Mouse (Mus musculus) adrenal gland, postnatal 4 days (tissue): ENCODE results near the gene Ank2. TPM values are rescaled to one million over a fixed set of nuclear protein-coding genes. Genes with fewer than 3 reads are reported as not detected.

Source experiments
- DNase-seq, 2 experiments: peaks; one replicate each; pipeline ENCODE4 v3.0.0; 2021 to 2022; ENCODE audit warnings: low spot score in 2 of 2, mixed read lengths in 2 of 2
- total RNA-seq, 2 experiments: library from RNA; stranded (reverse); gene quantifications; 2 replicates each; pipeline ENCODE4 v1.2.3; 2021

The Ank2 gene
- total RNA-seq, 2 experiments from 2014 or later: 91.4 to 93.0 TPM

- no peak for DNase-seq
Measured at GRCm38 (mm10) chr3:127246989-127247708, 252.0 kb downstream of the Ank2 start.

DNA sequence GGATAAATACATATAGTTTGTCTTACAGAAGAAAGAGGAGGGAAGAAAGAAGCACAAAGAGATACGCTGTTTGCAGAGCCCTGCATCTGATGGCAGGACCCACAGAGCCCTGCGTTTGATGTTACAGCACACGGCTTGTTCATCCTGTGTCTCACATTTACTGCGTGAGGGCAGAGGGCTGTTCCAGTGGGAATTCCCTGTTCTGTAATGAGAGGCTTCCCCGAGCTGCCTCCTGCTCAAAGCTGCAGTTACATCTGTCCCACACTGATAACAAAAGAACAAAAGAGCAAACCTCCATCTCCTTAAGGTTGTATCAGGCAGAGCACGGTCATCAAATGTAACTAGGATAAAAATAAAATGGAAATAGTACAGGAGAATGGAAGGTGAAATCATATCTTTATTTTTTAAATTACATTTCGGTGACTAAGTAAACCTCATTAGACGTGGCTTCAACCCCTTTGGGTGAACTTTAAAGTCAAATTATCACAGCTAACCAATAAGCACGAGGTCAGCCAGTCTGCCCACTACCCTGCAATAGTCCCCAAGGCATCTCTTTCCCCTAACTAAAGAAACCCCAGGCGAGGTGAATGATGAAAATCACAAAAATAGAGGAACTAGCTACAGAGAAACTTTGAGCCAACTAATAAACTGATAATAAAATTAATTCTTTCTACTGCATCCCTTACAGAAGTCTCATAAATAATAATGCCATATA, 255.1 kb downstream of the Ank2 start:
- no peak for DNase-seq

GRCm38 (mm10) chr3:127242234-127242810, 256.8 kb downstream of the Ank2 start:
- DNase-seq: no peak

DNA sequence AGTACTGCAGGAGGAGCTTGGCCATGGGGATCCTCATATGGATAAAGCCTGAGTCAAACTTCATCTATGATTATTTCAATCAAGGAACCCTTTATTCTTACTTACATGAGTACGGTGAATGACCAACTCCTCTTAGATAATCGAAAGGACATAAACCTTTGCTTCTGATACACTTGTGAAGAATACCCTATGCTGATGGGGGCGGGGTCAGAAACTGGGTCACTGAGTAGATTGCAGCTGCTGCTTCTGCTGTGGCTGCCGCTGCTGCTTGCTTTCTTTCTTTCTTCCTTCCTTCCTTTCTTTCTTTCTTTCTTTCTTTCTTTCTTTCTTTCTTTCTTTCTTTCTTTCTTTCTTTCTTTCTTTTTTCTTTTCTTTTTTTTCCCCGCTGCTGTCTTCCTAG, 263.9 kb downstream of the Ank2 start:
- no peak for DNase-seq

- DNase-seq: no peak
Measured at GRCm38 (mm10) chr3:127225799-127226730, 273.1 kb downstream of the Ank2 start.

GRCm38 (mm10) chr3:127225167-127225798, 273.9 kb downstream of the Ank2 start:
- no peak for DNase-seq

GRCm38 (mm10) chr3:127224315-127225166, 274.6 kb downstream of the Ank2 start:
- DNase-seq: no peak

GRCm38 (mm10) chr3:127222086-127222485, 277.1 kb downstream of the Ank2 start:
- DNase-seq: no peak

- no peak for DNase-seq
Measured at GRCm38 (mm10) chr3:127220859-127221258, 278.3 kb downstream of the Ank2 start.

DNA sequence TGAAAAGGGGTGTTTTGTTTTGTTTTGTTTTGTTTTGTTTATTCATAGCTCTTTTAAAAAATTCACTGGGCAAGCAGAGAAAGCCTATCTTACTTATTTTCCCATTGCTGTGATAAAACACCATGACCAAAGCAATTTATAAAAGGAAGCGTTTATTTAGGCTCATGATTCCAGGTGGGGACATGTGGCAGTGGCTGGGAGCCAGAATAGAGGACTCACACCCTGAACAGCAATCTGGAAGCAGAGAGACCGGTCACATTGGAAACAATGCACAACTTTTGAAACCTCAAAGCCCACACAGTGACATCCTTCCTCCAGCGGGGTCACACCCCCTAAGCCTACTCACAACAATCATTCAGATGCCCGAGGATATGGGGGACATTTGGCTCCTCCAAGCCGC, 285.6 kb downstream of the Ank2 start:
- DNase-seq: no peak

DNA sequence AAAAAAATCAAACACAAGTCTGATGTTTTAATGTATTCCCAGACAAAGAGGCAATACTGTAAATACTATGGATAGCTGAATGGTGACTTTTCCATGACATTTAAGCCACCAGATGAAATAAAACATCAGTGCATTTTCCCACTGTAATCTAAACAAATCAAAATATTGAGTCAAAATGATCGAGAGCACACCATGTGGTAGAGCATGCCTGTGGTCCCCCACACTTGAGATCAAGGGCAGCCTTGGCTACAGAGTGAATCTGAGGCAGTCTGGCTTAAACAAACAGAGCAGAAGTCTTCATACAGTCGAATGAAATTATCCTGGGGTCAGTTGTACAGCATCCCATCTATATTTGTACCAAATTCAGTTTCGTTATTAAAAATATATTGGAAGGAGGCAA, 288.0 kb downstream of the Ank2 start:
- no peak for DNase-seq

DNA sequence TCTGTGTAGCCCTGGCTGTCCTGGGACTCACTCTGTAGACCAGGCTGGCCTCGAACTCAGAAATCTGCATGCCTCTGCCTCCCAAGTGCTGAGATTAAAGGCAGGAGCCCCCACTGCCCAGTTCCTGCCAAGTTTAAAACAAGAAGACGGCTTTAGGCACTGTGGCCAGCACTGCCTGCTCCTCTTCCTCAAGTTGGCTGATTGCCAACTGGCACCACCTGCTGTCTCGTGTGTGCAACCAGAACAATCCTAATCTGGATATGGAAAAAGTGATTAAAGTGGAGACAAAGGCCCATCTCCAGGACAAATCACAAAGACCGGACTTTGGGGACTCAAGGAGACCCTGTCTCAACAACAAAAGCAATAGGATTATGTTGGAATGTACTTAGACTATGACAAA, 288.6 kb downstream of the Ank2 start:
- DNase-seq: no peak

- DNase-seq: no peak
Measured at GRCm38 (mm10) chr3:127208871-127209270, 290.3 kb downstream of the Ank2 start.

GRCm38 (mm10) chr3:127205883-127206434, 293.2 kb downstream of the Ank2 start:
- DNase-seq: no peak

DNA sequence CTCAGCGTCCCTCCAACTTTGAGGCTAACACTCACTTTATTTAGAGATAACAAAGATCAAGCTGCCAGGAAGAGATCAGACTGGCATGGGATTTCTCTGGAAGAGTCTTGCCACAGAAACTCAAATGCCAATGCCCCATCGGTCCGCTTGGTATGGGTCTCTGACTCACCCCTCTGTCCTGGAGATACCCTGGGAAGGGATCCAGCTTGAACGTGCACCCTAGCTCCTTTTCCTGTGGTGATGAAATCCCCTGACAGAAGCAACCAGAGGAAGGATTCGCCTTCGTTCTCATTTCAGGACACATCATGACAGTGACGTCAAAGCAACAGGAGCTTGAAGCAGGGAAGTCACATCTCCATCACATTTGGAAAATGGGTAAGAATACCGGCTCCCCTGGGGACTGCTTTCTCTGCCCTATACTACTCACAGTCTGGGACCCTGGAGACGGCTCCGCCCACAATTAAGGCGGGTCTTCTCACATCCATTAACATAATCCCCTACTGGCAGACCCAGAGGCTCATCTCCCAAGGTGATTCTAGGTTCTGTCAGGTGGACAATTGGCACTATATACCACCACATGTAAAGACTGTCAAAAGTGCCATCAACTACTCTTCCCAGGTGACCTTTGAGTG, 296.6 kb downstream of the Ank2 start:
- DNase-seq: no peak

DNA sequence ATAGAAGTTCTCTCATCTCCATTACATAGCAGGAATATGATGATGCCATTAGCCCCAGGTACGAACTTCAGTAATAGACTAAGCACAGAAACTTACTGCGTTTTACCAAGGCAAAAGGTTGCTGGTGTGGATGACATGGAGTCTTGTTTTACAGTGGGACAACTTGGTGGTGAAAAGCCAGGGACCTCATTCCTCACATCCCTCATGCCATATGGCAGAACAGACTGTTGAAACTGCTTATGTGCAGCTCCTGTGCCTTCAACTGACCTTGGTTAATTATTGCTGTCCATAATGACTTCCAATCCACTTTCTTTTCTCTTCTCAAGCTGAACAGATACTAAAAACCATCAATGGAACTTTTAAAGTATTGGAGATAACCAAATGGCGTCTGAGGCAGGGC, 298.4 kb downstream of the Ank2 start:
- no peak for DNase-seq

- no peak for DNase-seq
Measured at GRCm38 (mm10) chr3:127199112-127199665, 300.0 kb downstream of the Ank2 start.

GRCm38 (mm10) chr3:127198656-127199055, 300.5 kb downstream of the Ank2 start:
- no peak for DNase-seq

- no peak for DNase-seq
Measured at GRCm38 (mm10) chr3:127188789-127189128, 310.4 kb downstream of the Ank2 start.
